In genomic region chr11:48870781-48871180, GRCm38 (mm10) we compare ENCODE assay signal across 8 mouse cellular contexts. TPM values are rescaled to one million over a fixed set of nuclear protein-coding genes. Genes with fewer than 3 reads are reported as not detected.
DNase-seq lines count a peak whose midpoint lies in the region; ATAC-seq lines count a peak whose summit lies in the region.

No protein-coding gene starts in this region.

- H3K27me3 ChIP-seq in lung, embryonic 15.5 days, result no peaks in the 10 kb centered on the region
- H3K27me3 ChIP-seq in embryonic facial prominence, embryonic 11.5 days (ENCODE audit: control insufficient read depth, insufficient read depth, low read length), result no peaks in the 10 kb centered on the region
- H3K27me3 ChIP-seq in hindbrain, embryonic 16.5 days (replicated peaks; ENCODE audit: control insufficient read depth, insufficient read depth, low read length), result no peaks in the 10 kb centered on the region; the same call in 1 of the 2 replicates
- H3K27me3 ChIP-seq in midbrain, embryonic 16.5 days (ENCODE audit: control insufficient read depth, insufficient read depth, low read depth, low read length), result no peaks in the 10 kb centered on the region; the same call in 1 of the 2 replicates

- peak overlapping the region; percentile 78 for H3K4me2 ChIP-seq in lung, embryonic 15.5 days
- H3K4me2 ChIP-seq in embryonic facial prominence, embryonic 11.5 days (ENCODE audit: low read depth, low read length), result peak overlapping the region; percentile 65
- H3K4me2 ChIP-seq in hindbrain, embryonic 16.5 days (ENCODE audit: low read length), result peak overlapping the region; percentile 87
- peak overlapping the region; percentile 43 for H3K4me2 ChIP-seq in midbrain, embryonic 16.5 days (ENCODE audit: low read length)

- H3K27ac ChIP-seq in lung, embryonic 15.5 days, result peak overlapping the region; percentile 74
- no peak overlapping the region for H3K27ac ChIP-seq in embryonic facial prominence, embryonic 11.5 days (replicated peaks; ENCODE audit: low read depth, low read length)
- no peak overlapping the region for H3K27ac ChIP-seq in hindbrain, embryonic 16.5 days (ENCODE audit: low read depth, low read length)
- no peak overlapping the region for H3K27ac ChIP-seq in midbrain, embryonic 16.5 days (ENCODE audit: low read length)

- no peak for ATAC-seq in lung, embryonic 15.5 days (ENCODE audit: borderline replicate concordance, extremely low read depth, low FRiP score, low TSS enrichment)
- no peak for ATAC-seq in embryonic facial prominence, embryonic 11.5 days (replicated peaks; ENCODE audit: insufficient number of reproducible peaks, low FRiP score, low TSS enrichment, low read depth)
- peak; percentile 35; the same call in 1 of the 2 replicates for ATAC-seq in hindbrain, embryonic 16.5 days
- ATAC-seq in midbrain, embryonic 16.5 days, result no peak
- ATAC-seq in monocyte, adult 5-6 weeks (replicated peaks; ENCODE audit: insufficient number of reproducible peaks, low FRiP score, low TSS enrichment, poor library complexity, severe bottlenecking), result no peak

- DNase-seq in lung, postnatal 25 days (ENCODE audit: low spot score), result no peak
- DNase-seq in embryonic facial prominence, embryonic 11.5 days (ENCODE audit: low spot score), result no peak
- DNase-seq in T-cell, adult 2 months (ENCODE audit: low spot score), result no peak
- DNase-seq in layer of hippocampus, postnatal 36 days, result no peak

- H3K4me3 ChIP-seq in lung, embryonic 15.5 days, result peak overlapping the region; percentile 52
- H3K4me3 ChIP-seq in embryonic facial prominence, embryonic 11.5 days (ENCODE audit: low read depth, low read length), result peak overlapping the region; percentile 26
- peak overlapping the region; percentile 48 for H3K4me3 ChIP-seq in hindbrain, embryonic 16.5 days (ENCODE audit: low read length)
- peak overlapping the region; percentile 47 for H3K4me3 ChIP-seq in midbrain, embryonic 16.5 days (ENCODE audit: low read depth, low read length)

- 28% methylated on average over 7 of the region's 7 CpGs for WGBS in lung, embryonic 15.5 days
- 39% methylated on average over 7 of the region's 7 CpGs for WGBS in embryonic facial prominence, embryonic 11.5 days
- WGBS in hindbrain, embryonic 16.5 days, result 37% methylated on average over 7 of the region's 7 CpGs
- 35% methylated on average over 7 of the region's 7 CpGs for WGBS in midbrain, embryonic 16.5 days

- H3K36me3 ChIP-seq in lung, embryonic 15.5 days, result peaks cover 3% of the 10 kb centered on the region
- H3K36me3 ChIP-seq in embryonic facial prominence, embryonic 11.5 days (replicated peaks; ENCODE audit: control insufficient read depth, insufficient read depth, low read depth, low read length), result no peaks in the 10 kb centered on the region
- no peaks in the 10 kb centered on the region for H3K36me3 ChIP-seq in hindbrain, embryonic 16.5 days (ENCODE audit: control insufficient read depth, insufficient read depth, low read length)
- H3K36me3 ChIP-seq in midbrain, embryonic 16.5 days (ENCODE audit: control insufficient read depth, insufficient read depth, low read length), result no peaks in the 10 kb centered on the region

- peak overlapping the region; percentile 36 for H3K9ac ChIP-seq in lung, embryonic 15.5 days
- peak overlapping the region; percentile 47; the same call in 1 of the 2 replicates for H3K9ac ChIP-seq in embryonic facial prominence, embryonic 11.5 days (replicated peaks; ENCODE audit: low read length)
- H3K9ac ChIP-seq in hindbrain, embryonic 16.5 days (ENCODE audit: low read depth, low read length), result peak overlapping the region; percentile 66
- H3K9ac ChIP-seq in midbrain, embryonic 16.5 days (ENCODE audit: low read depth, low read length), result peak overlapping the region; percentile 55

- H3K4me1 ChIP-seq in lung, embryonic 15.5 days, result peaks cover 36% of the 10 kb centered on the region
- H3K4me1 ChIP-seq in embryonic facial prominence, embryonic 11.5 days (ENCODE audit: control insufficient read depth, insufficient read depth, low read length), result no peaks in the 10 kb centered on the region
- peaks cover 10% of the 10 kb centered on the region; the same call in 1 of the 2 replicates for H3K4me1 ChIP-seq in hindbrain, embryonic 16.5 days (ENCODE audit: control insufficient read depth, insufficient read depth, low read depth, low read length)
- peaks cover 8% of the 10 kb centered on the region; the same call in 1 of the 2 replicates for H3K4me1 ChIP-seq in midbrain, embryonic 16.5 days (ENCODE audit: control insufficient read depth, insufficient read depth, low read length)

- H3K9me3 ChIP-seq in lung, embryonic 15.5 days, result no peaks in the 10 kb centered on the region
- H3K9me3 ChIP-seq in embryonic facial prominence, embryonic 11.5 days (replicated peaks; ENCODE audit: control insufficient read depth, low read length), result no peaks in the 10 kb centered on the region
- no peaks in the 10 kb centered on the region for H3K9me3 ChIP-seq in hindbrain, embryonic 16.5 days (ENCODE audit: control insufficient read depth, low read length)
- H3K9me3 ChIP-seq in midbrain, embryonic 16.5 days (replicated peaks; ENCODE audit: control insufficient read depth, low read length, poor library complexity, severe bottlenecking), result no peaks in the 10 kb centered on the region

RNA-seq across cellular contexts. Expression of gene Irgm1, which starts 0.7 kb away (rescaled TPM):
- 9.6 and 11.8 TPM in 2 replicates for polyA plus RNA-seq in lung, embryonic 15.5 days (2015; fragmentation: Nextera tagmentation; extraction: Ambion mirVana)
- 2.0 and 2.8 TPM in 2 replicates for polyA plus RNA-seq in embryonic facial prominence, embryonic 11.5 days (2014; fragmentation: Nextera tagmentation; extraction: Ambion mirVana)
- 3.6 and 5.4 TPM in 2 replicates for polyA plus RNA-seq in hindbrain, embryonic 16.5 days (2015; fragmentation: Nextera tagmentation; extraction: Ambion mirVana)
- 2.0 and 2.8 TPM in 2 replicates for polyA plus RNA-seq in midbrain, embryonic 16.5 days (2015; fragmentation: Nextera tagmentation; extraction: Ambion mirVana)
- total RNA-seq in monocyte, adult 5-6 weeks (2017), result 36.6 to 51.0 TPM (median 48.9 TPM) in 3 replicates
- total RNA-seq in layer of hippocampus, postnatal 36 days (2021), result 1 to 10 TPM; 3.2 to 4.3 TPM

RNA-seq across cellular contexts. Expression of gene Gm5431, which starts 31.2 kb away (rescaled TPM):
- polyA plus RNA-seq in lung, embryonic 15.5 days (2015; fragmentation: Nextera tagmentation; extraction: Ambion mirVana), result 0.25 and 0.30 TPM in 2 replicates
- 0.11 and 0.26 TPM in 2 replicates for polyA plus RNA-seq in embryonic facial prominence, embryonic 11.5 days (2014; fragmentation: Nextera tagmentation; extraction: Ambion mirVana)
- polyA plus RNA-seq in hindbrain, embryonic 16.5 days (2015; fragmentation: Nextera tagmentation; extraction: Ambion mirVana), result 0.16 and 0.18 TPM in 2 replicates
- polyA plus RNA-seq in midbrain, embryonic 16.5 days (2015; fragmentation: Nextera tagmentation; extraction: Ambion mirVana), result 0.15 and 0.20 TPM in 2 replicates
- total RNA-seq in monocyte, adult 5-6 weeks (2017), result 6.7 to 9.7 TPM (median 8.8 TPM) in 3 replicates
- under 1 TPM in 1 of 2 experiments, not detected in 1; 0.23 TPM for total RNA-seq in layer of hippocampus, postnatal 36 days (2021)

RNA-seq across cellular contexts. Expression of gene Gm12184, which starts 44.3 kb away (rescaled TPM):
- polyA plus RNA-seq in lung, embryonic 15.5 days (2015; fragmentation: Nextera tagmentation; extraction: Ambion mirVana), result 3.0 and 8.2 TPM in 2 replicates
- polyA plus RNA-seq in embryonic facial prominence, embryonic 11.5 days (2014; fragmentation: Nextera tagmentation; extraction: Ambion mirVana), result 7.7 and 14.0 TPM in 2 replicates
- polyA plus RNA-seq in hindbrain, embryonic 16.5 days (2015; fragmentation: Nextera tagmentation; extraction: Ambion mirVana), result 1.1 and 2.3 TPM in 2 replicates
- polyA plus RNA-seq in midbrain, embryonic 16.5 days (2015; fragmentation: Nextera tagmentation; extraction: Ambion mirVana), result 1.3 and 1.8 TPM in 2 replicates
- 7.5 to 29.4 TPM (median 12.2 TPM) in 3 replicates for total RNA-seq in monocyte, adult 5-6 weeks (2017)
- 1 to 10 TPM in 1 of 2 experiments, under 1 TPM in 1; 0.40 to 1.3 TPM for total RNA-seq in layer of hippocampus, postnatal 36 days (2021)

RNA-seq across cellular contexts. Expression of gene Trim7, which starts 44.8 kb away (rescaled TPM):
- 0.54 and 1.1 TPM in 2 replicates for polyA plus RNA-seq in lung, embryonic 15.5 days (2015; fragmentation: Nextera tagmentation; extraction: Ambion mirVana)
- 0.27 and 0.33 TPM in 2 replicates for polyA plus RNA-seq in embryonic facial prominence, embryonic 11.5 days (2014; fragmentation: Nextera tagmentation; extraction: Ambion mirVana)
- polyA plus RNA-seq in hindbrain, embryonic 16.5 days (2015; fragmentation: Nextera tagmentation; extraction: Ambion mirVana), result 1.7 and 2.7 TPM in 2 replicates
- polyA plus RNA-seq in midbrain, embryonic 16.5 days (2015; fragmentation: Nextera tagmentation; extraction: Ambion mirVana), result 1.8 and 3.6 TPM in 2 replicates
- 9.4 to 15.9 TPM (median 15.5 TPM) in 3 replicates for total RNA-seq in monocyte, adult 5-6 weeks (2017)
- 1 to 10 TPM; 1.6 to 2.5 TPM for total RNA-seq in layer of hippocampus, postnatal 36 days (2021)

RNA-seq across cellular contexts. Expression of gene Trim41, which starts 53.6 kb away (rescaled TPM):
- polyA plus RNA-seq in lung, embryonic 15.5 days (2015; fragmentation: Nextera tagmentation; extraction: Ambion mirVana), result 5.4 and 5.7 TPM in 2 replicates
- 3.2 and 3.8 TPM in 2 replicates for polyA plus RNA-seq in embryonic facial prominence, embryonic 11.5 days (2014; fragmentation: Nextera tagmentation; extraction: Ambion mirVana)
- 6.5 and 7.1 TPM in 2 replicates for polyA plus RNA-seq in hindbrain, embryonic 16.5 days (2015; fragmentation: Nextera tagmentation; extraction: Ambion mirVana)
- 6.7 and 6.9 TPM in 2 replicates for polyA plus RNA-seq in midbrain, embryonic 16.5 days (2015; fragmentation: Nextera tagmentation; extraction: Ambion mirVana)
- total RNA-seq in monocyte, adult 5-6 weeks (2017), result 52.9 to 85.7 TPM (median 59.4 TPM) in 3 replicates
- 10 to 100 TPM; 58.3 to 59.6 TPM for total RNA-seq in layer of hippocampus, postnatal 36 days (2021)
